Mouse (Mus musculus): ENCODE data around the gene Ccdc8. TPM values are rescaled to one million over a fixed set of nuclear protein-coding genes. Genes with fewer than 3 reads are reported as not detected.

Gene Ccdc8
- polyA plus RNA-seq, 1 experiment from 2014 or later, result 28.1 TPM

DNA sequence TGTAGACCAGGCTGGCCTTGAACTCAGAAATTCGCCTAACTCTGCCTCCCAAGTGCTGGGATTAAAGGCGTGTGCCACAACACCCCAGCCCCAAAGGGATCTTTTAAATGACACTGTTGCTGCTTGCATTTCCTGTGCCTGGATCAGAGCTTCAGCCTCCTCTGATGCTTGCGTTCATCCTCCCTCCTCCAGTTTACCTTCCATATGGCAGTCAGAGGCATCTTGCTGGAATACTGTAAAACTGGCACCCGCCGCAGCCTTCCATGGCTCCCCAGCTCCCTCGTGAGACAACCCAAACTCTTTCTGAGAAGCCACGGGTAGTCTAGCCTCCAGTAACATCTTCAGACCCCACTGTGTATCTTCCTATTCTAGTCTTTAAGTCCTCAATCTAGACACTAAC lies 36.4 kb downstream of the Ccdc8 start:
- 77% methylated on average over 7 of the region's 7 CpGs for WGBS
- peak overlapping the region; percentile 88 for H3K27ac ChIP-seq
- H3K27me3 ChIP-seq, result no peaks in the 10 kb centered on the region
- no peak overlapping the region for H3K4me2 ChIP-seq
- H3K36me3 ChIP-seq, result peaks cover 25% of the 10 kb centered on the region
- H3K4me1 ChIP-seq (replicated peaks), result peaks cover 38% of the 10 kb centered on the region
- no peak overlapping the region for H3K9ac ChIP-seq
- no peaks in the 10 kb centered on the region for H3K9me3 ChIP-seq (replicated peaks)
- ATAC-seq (replicated peaks; ENCODE audit: insufficient number of reproducible peaks, insufficient read depth, low FRiP score, low read depth), result no peak
- H3K4me3 ChIP-seq, result no peak overlapping the region

DNA sequence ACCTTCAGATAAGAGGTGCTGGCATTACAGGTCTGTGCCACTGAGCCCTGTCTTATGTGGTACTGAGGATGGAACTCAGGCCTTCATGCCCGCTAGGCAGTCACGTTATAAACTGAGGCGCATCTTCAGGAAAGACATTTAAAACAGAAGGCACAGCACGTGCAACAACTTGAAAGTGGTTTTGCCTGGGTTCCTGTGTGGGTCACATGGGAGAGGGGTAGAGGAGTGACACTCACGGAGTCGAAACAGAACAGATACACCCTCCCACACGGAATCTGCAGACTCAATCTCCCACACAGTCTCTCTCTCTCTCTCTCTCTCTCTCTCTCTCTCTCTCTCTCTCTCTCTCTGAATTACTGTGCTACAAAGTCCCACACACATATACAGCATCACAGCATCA lies 37.7 kb downstream of the Ccdc8 start:
- H3K27ac ChIP-seq, result no peak overlapping the region
- H3K4me2 ChIP-seq, result no peak overlapping the region
- H3K4me1 ChIP-seq (replicated peaks), result peaks cover 25% of the 10 kb centered on the region
- 61% methylated on average over 7 of the region's 7 CpGs for WGBS
- peaks cover 38% of the 10 kb centered on the region for H3K36me3 ChIP-seq
- no peak for ATAC-seq (replicated peaks; ENCODE audit: insufficient number of reproducible peaks, insufficient read depth, low FRiP score, low read depth)
- no peak overlapping the region for H3K9ac ChIP-seq
- H3K4me3 ChIP-seq, result no peak overlapping the region
- no peaks in the 10 kb centered on the region for H3K9me3 ChIP-seq (replicated peaks)
- no peaks in the 10 kb centered on the region for H3K27me3 ChIP-seq

DNA sequence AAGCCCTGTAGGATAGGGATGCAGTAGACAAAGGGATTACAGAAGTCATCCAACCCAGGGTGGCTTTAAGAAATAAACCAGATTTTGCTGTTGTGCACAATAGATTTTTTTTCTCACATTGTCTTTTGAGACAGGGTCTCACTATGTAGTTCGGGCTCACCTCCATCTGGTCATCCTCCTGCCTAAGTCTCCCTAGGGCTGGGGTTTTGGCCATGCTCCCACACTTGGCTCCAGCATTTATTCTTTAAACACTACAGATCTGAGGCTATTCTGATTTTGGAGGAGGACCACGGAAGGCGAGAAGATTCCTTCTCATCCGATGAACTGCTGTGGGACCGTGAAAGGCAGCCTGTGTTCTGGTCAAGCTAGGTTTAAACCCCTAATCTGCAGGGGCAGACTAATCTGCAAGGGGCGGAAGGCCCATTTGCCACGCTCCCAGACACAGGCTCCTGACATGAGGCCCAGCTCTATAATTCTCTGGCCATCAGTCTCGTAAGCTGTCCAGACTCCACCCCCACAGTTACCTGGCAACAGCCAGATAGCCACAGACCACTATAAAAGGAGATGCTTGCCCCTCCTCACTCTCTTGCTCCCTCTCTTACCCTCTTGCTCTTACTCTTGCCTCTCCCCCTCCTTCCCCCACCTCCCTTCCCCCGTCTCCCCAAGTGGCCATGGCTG lies 45.6 kb downstream of the Ccdc8 start:
- Histone ChIP-seq H3K36me3 (peaks cover 88% of the 10 kb centered on the region), H3K4me3 (no peak overlapping the region), H3K9ac (no peak overlapping the region), H3K4me1 (replicated peaks) (no peaks in the 10 kb centered on the region), H3K27me3 (no peaks in the 10 kb centered on the region), H3K9me3 (replicated peaks) (no peaks in the 10 kb centered on the region), H3K27ac (no peak overlapping the region), H3K4me2 (no peak overlapping the region)
- 66% methylated on average over 9 of the region's 9 CpGs for WGBS
- no peak; the same call in 1 of the 2 replicates for ATAC-seq (replicated peaks; ENCODE audit: insufficient number of reproducible peaks, insufficient read depth, low FRiP score, low read depth)

DNA sequence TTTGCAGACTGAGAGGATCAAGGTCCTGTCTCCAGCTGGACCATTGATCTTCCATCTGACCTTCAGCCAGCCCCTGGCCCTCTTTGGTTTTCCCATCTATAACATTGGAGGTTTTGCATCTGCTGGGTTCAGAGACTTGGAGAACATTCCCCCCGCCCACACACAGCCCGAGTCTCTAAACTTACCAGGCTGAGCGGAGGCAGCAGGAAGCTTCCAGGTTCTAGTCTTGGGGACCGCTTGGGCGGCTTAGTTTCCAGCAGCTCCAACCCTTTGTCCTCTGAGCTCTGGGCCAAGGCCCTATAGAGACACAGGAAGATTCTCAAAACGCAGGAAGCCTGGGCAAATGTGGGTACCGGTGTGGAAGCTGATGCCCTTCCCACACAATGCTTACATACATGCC lies 46.9 kb downstream of the Ccdc8 start:
- Histone ChIP-seq H3K4me1 (replicated peaks) (no peaks in the 10 kb centered on the region), H3K4me3 (no peak overlapping the region), H3K9me3 (replicated peaks) (no peaks in the 10 kb centered on the region), H3K27me3 (no peaks in the 10 kb centered on the region), H3K27ac (no peak overlapping the region), H3K9ac (no peak overlapping the region), H3K36me3 (peaks cover 88% of the 10 kb centered on the region), H3K4me2 (no peak overlapping the region)
- 91% methylated on average over 7 of the region's 7 CpGs for WGBS
- ATAC-seq (replicated peaks; ENCODE audit: insufficient number of reproducible peaks, insufficient read depth, low FRiP score, low read depth), result no peak

DNA sequence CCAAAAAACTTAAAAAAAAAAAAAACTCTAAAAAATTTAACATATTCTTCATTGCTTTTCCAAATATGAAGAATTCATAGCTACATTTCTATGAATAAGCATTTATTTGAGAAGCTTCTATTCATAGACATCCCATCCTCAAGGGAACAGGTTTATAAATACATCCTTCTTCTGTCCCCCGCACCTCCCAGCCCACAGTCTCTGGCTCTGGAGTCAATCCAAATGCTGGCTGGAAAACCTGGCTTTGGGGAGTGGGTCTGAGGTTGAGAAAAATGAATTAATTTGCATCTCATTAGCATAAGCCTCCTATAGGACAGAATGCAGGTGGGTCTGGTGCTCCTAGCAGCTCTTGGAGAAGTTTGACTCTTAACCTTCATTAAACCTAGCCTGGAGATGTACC lies 53.2 kb downstream of the Ccdc8 start:
- H3K9ac ChIP-seq, result no peak overlapping the region
- H3K9me3 ChIP-seq (replicated peaks), result no peaks in the 10 kb centered on the region
- H3K4me3 ChIP-seq, result no peak overlapping the region
- peaks cover 4% of the 10 kb centered on the region; the same call in 1 of the 2 replicates for H3K4me1 ChIP-seq (replicated peaks)
- no peak overlapping the region for H3K27ac ChIP-seq
- peaks cover 75% of the 10 kb centered on the region for H3K36me3 ChIP-seq
- 28% methylated on average over 1 of the region's 1 CpGs for WGBS
- no peak overlapping the region for H3K4me2 ChIP-seq
- no peak for ATAC-seq (replicated peaks; ENCODE audit: insufficient number of reproducible peaks, insufficient read depth, low FRiP score, low read depth)
- H3K27me3 ChIP-seq, result no peaks in the 10 kb centered on the region

Other genes with a start within 250 kb of the Ccdc8 start
- gene Slc1a5, start 211.4 kb upstream of the Ccdc8 start, polyA plus RNA-seq (2015; fragmentation: Nextera tagmentation; extraction: Ambion mirVana), result 40.2 and 46.4 TPM in 2 replicates
- gene Strn4, start 176.8 kb upstream of the Ccdc8 start, polyA plus RNA-seq (2015; fragmentation: Nextera tagmentation; extraction: Ambion mirVana), result 73.9 and 90.0 TPM in 2 replicates
- gene Fkrp, start 176.0 kb upstream of the Ccdc8 start, polyA plus RNA-seq (2015; fragmentation: Nextera tagmentation; extraction: Ambion mirVana), result 30.8 and 32.7 TPM in 2 replicates
- gene Prkd2, start 149.8 kb upstream of the Ccdc8 start, polyA plus RNA-seq (2015; fragmentation: Nextera tagmentation; extraction: Ambion mirVana), result 9.9 and 13.3 TPM in 2 replicates
- 5.8 and 7.0 TPM in 2 replicates for gene Dact3, start 117.4 kb upstream of the Ccdc8 start, polyA plus RNA-seq (2015; fragmentation: Nextera tagmentation; extraction: Ambion mirVana)
- 4.2 and 5.2 TPM in 2 replicates for gene Gng8, start 100.9 kb upstream of the Ccdc8 start, polyA plus RNA-seq (2015; fragmentation: Nextera tagmentation; extraction: Ambion mirVana)
- 0.86 and 1.2 TPM in 2 replicates for gene Ptgir, start 86.2 kb upstream of the Ccdc8 start, polyA plus RNA-seq (2015; fragmentation: Nextera tagmentation; extraction: Ambion mirVana)
- gene Calm3, start 68.6 kb upstream of the Ccdc8 start, polyA plus RNA-seq (2015; fragmentation: Nextera tagmentation; extraction: Ambion mirVana), result 96.4 and 98.4 TPM in 2 replicates
- gene Pnmal2, start 48.0 kb upstream of the Ccdc8 start, polyA plus RNA-seq (2015; fragmentation: Nextera tagmentation; extraction: Ambion mirVana), result 4.7 and 6.2 TPM in 2 replicates
- gene Pnmal1, start 33.0 kb upstream of the Ccdc8 start, polyA plus RNA-seq (2015; fragmentation: Nextera tagmentation; extraction: Ambion mirVana), result 0.05 and 0.24 TPM in 2 replicates
- 0.05 and 0.23 TPM in 2 replicates for gene Gm42372, start 9.6 kb upstream of the Ccdc8 start, polyA plus RNA-seq (2015; fragmentation: Nextera tagmentation; extraction: Ambion mirVana)
- 82.5 and 99.2 TPM in 2 replicates for gene Ppp5c, start 35.2 kb downstream of the Ccdc8 start, polyA plus RNA-seq (2015; fragmentation: Nextera tagmentation; extraction: Ambion mirVana)
- 36.4 and 44.0 TPM in 2 replicates for gene Hif3a, start 69.7 kb downstream of the Ccdc8 start, polyA plus RNA-seq (2015; fragmentation: Nextera tagmentation; extraction: Ambion mirVana)
- 0.08 and 0.16 TPM in 2 replicates for gene Psg16, start 81.3 kb downstream of the Ccdc8 start, polyA plus RNA-seq (2015; fragmentation: Nextera tagmentation; extraction: Ambion mirVana)
- gene Ceacam3, start 157.6 kb downstream of the Ccdc8 start, polyA plus RNA-seq (2015; fragmentation: Nextera tagmentation; extraction: Ambion mirVana), result not detected in 2 replicates
- gene Psg29, start 210.8 kb downstream of the Ccdc8 start, polyA plus RNA-seq (2015; fragmentation: Nextera tagmentation; extraction: Ambion mirVana), result not detected in 2 replicates